Mouse (Mus musculus) embryonic fibroblast, embryonic 13.5 days (primary cell): Measurements from ENCODE around the gene Serpina3g.

Experiments used
- CTCF ChIP-seq: IDR thresholded peaks from 2 replicates; pipeline ENCODE4 v1.5.1; 2011; ENCODE audit warnings: mild to moderate bottlenecking, control low read depth, low read length, moderate library complexity, borderline replicate concordance; ENCODE audit not compliant: insufficient read depth
- POLR2A ChIP-seq: IDR thresholded peaks from 2 replicates; pipeline ENCODE4 v1.6.1; 2011; ENCODE audit warnings: low read depth, mild to moderate bottlenecking, control low read depth, low read length, moderate library complexity

DNA sequence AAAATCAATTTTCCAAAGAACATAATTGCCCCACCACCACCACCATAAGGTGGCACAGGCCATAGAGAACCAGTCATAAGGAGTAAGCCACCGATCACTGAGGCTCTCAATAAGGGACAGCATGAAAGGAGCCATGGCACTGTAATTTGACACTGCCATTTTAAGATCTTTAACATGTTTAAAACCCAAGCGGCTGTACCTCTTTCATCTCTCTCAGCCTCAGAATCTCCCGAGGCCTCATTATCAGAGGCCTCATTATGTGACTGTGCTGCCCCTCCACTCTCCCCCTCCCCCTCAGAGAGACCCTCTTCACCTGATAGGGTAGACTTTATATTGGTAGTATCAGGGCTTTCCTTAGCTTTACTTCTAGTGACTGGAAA lies 43.0 kb downstream of the Serpina3g start:
- TF ChIP-seq CTCF (no peak), POLR2A (no peak)
